Mouse (Mus musculus) kidney, adult 2 months (tissue): ENCODE data around the gene Pprc1.

Source experiments
- CTCF ChIP-seq: fragments of 200-500 bp; conservative IDR thresholded peaks from 2 replicates; pipeline ENCODE4 v1.5.1; 2011; ENCODE audit warnings: low read depth, mild to moderate bottlenecking, control low read depth, low read length, moderate library complexity, mixed read lengths; ENCODE audit not compliant: insufficient read depth, insufficient read length
- POLR2A ChIP-seq: fragments of 200-500 bp; IDR thresholded peaks from one replicate; pipeline ENCODE4 v1.6.1; 2011; ENCODE audit warnings: low read depth, low read length, control low read depth

GRCm38 (mm10) chr19:46016023-46016422, 28.7 kb upstream of the Pprc1 start:
- no peak for TF ChIP-seq CTCF
- TF ChIP-seq POLR2A, result no peak
